Mouse (Mus musculus): ENCODE data around the gene Hs1bp3.

DNA sequence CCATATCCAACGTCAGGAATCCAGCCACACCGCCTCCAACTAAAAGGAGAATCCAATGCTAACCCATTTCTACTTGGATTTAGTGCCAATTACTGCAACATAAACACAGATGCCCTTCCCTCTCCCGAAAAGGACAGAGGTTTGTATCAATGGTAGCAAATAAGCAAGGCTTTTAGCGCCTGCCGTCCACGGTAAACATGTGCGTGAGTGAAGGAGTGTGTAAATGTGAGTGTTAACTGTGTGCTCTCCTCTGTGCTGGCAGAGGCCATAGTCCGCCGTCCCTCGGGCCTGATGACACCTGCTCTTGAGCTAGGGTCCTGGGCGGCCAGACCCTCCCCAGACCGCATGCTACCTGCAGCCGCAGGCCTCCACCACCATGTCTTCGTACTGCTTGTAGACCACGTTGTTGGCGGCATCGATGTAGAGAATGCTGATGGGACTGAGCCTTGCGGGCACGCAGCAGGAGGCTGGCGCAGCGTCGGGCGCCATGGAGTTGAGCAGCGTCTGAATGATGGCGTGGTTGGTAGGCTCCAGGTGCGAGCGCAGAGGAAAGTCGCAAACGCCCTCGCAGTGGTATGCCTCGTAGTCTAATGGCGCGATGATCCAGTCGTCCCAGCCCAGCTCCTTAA lies 15.5 kb upstream of the Hs1bp3 start:
- no peak for TF ChIP-seq POLR2A (IDR thresholded peaks at IDR 0.05; ENCODE audit: borderline replicate concordance, control insufficient read depth, low read depth, low read length)
- TF ChIP-seq CTCF (IDR thresholded peaks at IDR 0.05; ENCODE audit: control insufficient read depth, insufficient read depth, low read length): no peak
